Mouse (Mus musculus): Measurements from ENCODE around the gene Clec9a.

DNA sequence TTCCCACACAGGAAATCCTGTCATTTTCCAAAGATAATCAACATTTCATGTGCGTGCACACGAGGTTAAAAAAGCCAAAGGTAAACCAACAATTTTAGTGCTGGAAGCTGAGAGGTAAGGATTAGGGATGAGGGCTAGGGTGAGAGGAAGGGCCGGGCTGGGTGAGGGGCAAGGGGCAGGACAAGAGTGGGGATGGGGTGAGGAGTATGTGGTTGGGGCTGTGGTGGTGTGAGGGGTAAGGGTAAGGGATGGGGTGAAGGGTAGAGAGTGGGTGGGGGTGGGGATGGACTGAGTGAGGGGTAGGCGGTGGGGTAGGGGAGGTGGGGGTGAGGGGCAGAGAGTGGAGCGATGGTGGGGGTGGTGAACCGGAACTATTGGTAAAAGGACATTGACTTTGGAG, 14.9 kb upstream of the Clec9a start:
- TF ChIP-seq POLR2A (IDR thresholded peaks at IDR 0.05; ENCODE audit: insufficient read depth, low read depth, low read length) (no peak), CTCF (IDR thresholded peaks at IDR 0.05; ENCODE audit: insufficient read depth, low read depth, low read length) (no peak)
